Mouse (Mus musculus): ENCODE results near the gene Galnt4. TPM values are rescaled to one million over a fixed set of nuclear protein-coding genes. Genes with fewer than 3 reads are reported as not detected.
A peak's percentile ranks its signal among the peaks of the same experiment; 100 is the strongest.

Gene Galnt4
- polyA plus RNA-seq, 1 experiment from 2014 or later = 3.2 TPM

- no peak overlapping the region for H3K9ac ChIP-seq (replicated peaks; ENCODE audit: low read depth, low read length)
- no peaks in the 10 kb centered on the region for H3K9me3 ChIP-seq (ENCODE audit: control insufficient read depth, low read length)
- peak; percentile 47 for ATAC-seq
- H3K36me3 ChIP-seq (ENCODE audit: control insufficient read depth, insufficient read depth) = no peaks in the 10 kb centered on the region
- H3K4me2 ChIP-seq (ENCODE audit: low read length) = peak overlapping the region; percentile 25; the same call in 1 of the 2 replicates
- no peak overlapping the region for H3K4me3 ChIP-seq (replicated peaks; ENCODE audit: low read length)
- WGBS = 68% methylated on average over 6 of the region's 6 CpGs
- H3K4me1 ChIP-seq (replicated peaks; ENCODE audit: control insufficient read depth, insufficient read depth, low read length) = no peaks in the 10 kb centered on the region
- H3K27ac ChIP-seq (ENCODE audit: low read length) = no peak overlapping the region
- no peaks in the 10 kb centered on the region for H3K27me3 ChIP-seq (replicated peaks; ENCODE audit: control insufficient read depth, insufficient read depth, low read length)
Measured at GRCm38 (mm10) chr10:99085240-99085587, 22.7 kb upstream of the Galnt4 start.

- 60% methylated on average over 6 of the region's 6 CpGs for WGBS
- H3K27ac ChIP-seq (ENCODE audit: low read length) = no peak overlapping the region
- no peaks in the 10 kb centered on the region for H3K4me1 ChIP-seq (replicated peaks; ENCODE audit: control insufficient read depth, insufficient read depth, low read length)
- no peak overlapping the region for H3K4me3 ChIP-seq (replicated peaks; ENCODE audit: low read length)
- no peaks in the 10 kb centered on the region for H3K9me3 ChIP-seq (ENCODE audit: control insufficient read depth, low read length)
- ATAC-seq = no peak
- no peak overlapping the region for H3K4me2 ChIP-seq (ENCODE audit: low read length)
- no peaks in the 10 kb centered on the region for H3K27me3 ChIP-seq (replicated peaks; ENCODE audit: control insufficient read depth, insufficient read depth, low read length)
- no peak overlapping the region for H3K9ac ChIP-seq (replicated peaks; ENCODE audit: low read depth, low read length)
- no peaks in the 10 kb centered on the region for H3K36me3 ChIP-seq (ENCODE audit: control insufficient read depth, insufficient read depth)
Measured at GRCm38 (mm10) chr10:99086029-99086428, 21.9 kb upstream of the Galnt4 start.

DNA sequence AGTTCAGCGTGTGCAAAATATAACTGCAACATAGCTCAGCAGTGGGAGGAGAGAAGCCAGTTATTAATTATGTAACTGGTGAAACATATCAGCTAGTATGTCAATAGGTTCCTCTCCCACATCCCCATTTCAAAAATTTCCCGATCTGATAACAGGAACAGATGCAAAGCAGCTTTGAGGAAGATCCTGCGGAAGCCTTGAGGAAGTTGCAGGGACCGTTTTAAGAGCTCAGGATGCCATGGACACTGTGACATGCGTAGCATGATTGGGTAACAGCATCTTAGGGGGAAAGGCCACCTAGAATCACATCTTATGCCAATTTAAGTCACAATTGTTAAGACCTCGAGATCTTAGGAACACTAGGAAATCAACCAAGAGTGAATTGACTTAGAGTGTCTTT lies 18.1 kb upstream of the Galnt4 start:
- no peak for ATAC-seq
- Histone ChIP-seq H3K4me1 (replicated peaks; ENCODE audit: control insufficient read depth, insufficient read depth, low read length) (no peaks in the 10 kb centered on the region), H3K4me2 (ENCODE audit: low read length) (no peak overlapping the region), H3K27ac (ENCODE audit: low read length) (no peak overlapping the region), H3K36me3 (ENCODE audit: control insufficient read depth, insufficient read depth) (no peaks in the 10 kb centered on the region), H3K4me3 (replicated peaks; ENCODE audit: low read length) (no peak overlapping the region), H3K9ac (replicated peaks; ENCODE audit: low read depth, low read length) (no peak overlapping the region), H3K9me3 (ENCODE audit: control insufficient read depth, low read length) (no peaks in the 10 kb centered on the region), H3K27me3 (replicated peaks; ENCODE audit: control insufficient read depth, insufficient read depth, low read length) (no peaks in the 10 kb centered on the region)
- 81% methylated on average over 6 of the region's 6 CpGs for WGBS

GRCm38 (mm10) chr10:99093364-99093763 lies 14.6 kb upstream of the Galnt4 start:
- H3K4me3 ChIP-seq (replicated peaks; ENCODE audit: low read length) = no peak overlapping the region
- H3K4me2 ChIP-seq (ENCODE audit: low read length) = no peak overlapping the region
- H3K27ac ChIP-seq (ENCODE audit: low read length) = no peak overlapping the region
- no peaks in the 10 kb centered on the region for H3K27me3 ChIP-seq (replicated peaks; ENCODE audit: control insufficient read depth, insufficient read depth, low read length)
- no peak for ATAC-seq
- no peaks in the 10 kb centered on the region for H3K9me3 ChIP-seq (ENCODE audit: control insufficient read depth, low read length)
- no peaks in the 10 kb centered on the region for H3K4me1 ChIP-seq (replicated peaks; ENCODE audit: control insufficient read depth, insufficient read depth, low read length)
- 89% methylated on average over 2 of the region's 2 CpGs for WGBS
- H3K36me3 ChIP-seq (ENCODE audit: control insufficient read depth, insufficient read depth) = no peaks in the 10 kb centered on the region
- H3K9ac ChIP-seq (replicated peaks; ENCODE audit: low read depth, low read length) = no peak overlapping the region

GRCm38 (mm10) chr10:99095114-99095513 lies 12.8 kb upstream of the Galnt4 start:
- WGBS = 74% methylated on average over 2 of the region's 2 CpGs
- Histone ChIP-seq H3K27ac (ENCODE audit: low read length) (no peak overlapping the region), H3K4me1 (replicated peaks; ENCODE audit: control insufficient read depth, insufficient read depth, low read length) (no peaks in the 10 kb centered on the region), H3K4me2 (ENCODE audit: low read length) (no peak overlapping the region), H3K36me3 (ENCODE audit: control insufficient read depth, insufficient read depth) (no peaks in the 10 kb centered on the region), H3K9ac (replicated peaks; ENCODE audit: low read depth, low read length) (no peak overlapping the region), H3K9me3 (ENCODE audit: control insufficient read depth, low read length) (no peaks in the 10 kb centered on the region), H3K4me3 (replicated peaks; ENCODE audit: low read length) (no peak overlapping the region), H3K27me3 (replicated peaks; ENCODE audit: control insufficient read depth, insufficient read depth, low read length) (no peaks in the 10 kb centered on the region)
- no peak for ATAC-seq

DNA sequence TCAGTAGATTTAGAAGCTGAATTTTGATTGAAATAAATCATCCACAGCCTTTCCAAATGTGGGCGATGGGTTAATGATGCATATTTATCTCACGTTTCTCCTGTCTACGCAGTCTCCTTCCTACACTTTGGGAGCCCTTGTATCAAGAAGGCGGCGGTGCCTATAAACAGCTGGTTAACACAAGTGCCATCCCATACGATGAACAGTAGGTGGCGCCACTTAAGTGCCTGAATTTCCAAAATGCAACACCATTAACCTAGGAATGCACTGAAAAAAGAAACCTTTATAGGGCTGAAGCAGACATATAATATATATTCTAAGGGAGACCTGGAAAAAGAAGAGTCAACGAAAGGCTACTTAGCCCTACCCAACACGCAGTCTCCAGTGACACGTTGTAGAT lies 10.6 kb upstream of the Galnt4 start:
- Histone ChIP-seq H3K27ac (ENCODE audit: low read length) (no peak overlapping the region), H3K36me3 (ENCODE audit: control insufficient read depth, insufficient read depth) (no peaks in the 10 kb centered on the region), H3K9ac (replicated peaks; ENCODE audit: low read depth, low read length) (no peak overlapping the region), H3K4me1 (replicated peaks; ENCODE audit: control insufficient read depth, insufficient read depth, low read length) (no peaks in the 10 kb centered on the region), H3K4me3 (replicated peaks; ENCODE audit: low read length) (no peak overlapping the region), H3K9me3 (ENCODE audit: control insufficient read depth, low read length) (no peaks in the 10 kb centered on the region), H3K27me3 (replicated peaks; ENCODE audit: control insufficient read depth, insufficient read depth, low read length) (no peaks in the 10 kb centered on the region), H3K4me2 (ENCODE audit: low read length) (no peak overlapping the region)
- ATAC-seq = no peak; the same call in 1 of the 2 replicates
- 75% methylated on average over 10 of the region's 10 CpGs for WGBS

GRCm38 (mm10) chr10:99105522-99105921 lies 2.4 kb upstream of the Galnt4 start:
- Histone ChIP-seq H3K27ac (ENCODE audit: low read length) (no peak overlapping the region), H3K4me3 (replicated peaks; ENCODE audit: low read length) (no peak overlapping the region), H3K9ac (replicated peaks; ENCODE audit: low read depth, low read length) (no peak overlapping the region), H3K4me2 (ENCODE audit: low read length) (0 out of 2 replicates have a peak overlapping the region, but pooled peaks have one; percentile 7), H3K27me3 (replicated peaks; ENCODE audit: control insufficient read depth, insufficient read depth, low read length) (no peaks in the 10 kb centered on the region), H3K4me1 (replicated peaks; ENCODE audit: control insufficient read depth, insufficient read depth, low read length) (peaks cover 24% of the 10 kb centered on the region), H3K36me3 (ENCODE audit: control insufficient read depth, insufficient read depth) (peaks cover 11% of the 10 kb centered on the region; the same call in 1 of the 2 replicates), H3K9me3 (ENCODE audit: control insufficient read depth, low read length) (no peaks in the 10 kb centered on the region)
- 82% methylated on average over 3 of the region's 3 CpGs for WGBS
- ATAC-seq = no peak

- Histone ChIP-seq H3K4me3 (replicated peaks; ENCODE audit: low read length) (peak overlapping the region; percentile 96), H3K4me2 (ENCODE audit: low read length) (peak overlapping the region; percentile 49), H3K27ac (ENCODE audit: low read length) (no peak overlapping the region; the same call in 1 of the 2 replicates), H3K36me3 (ENCODE audit: control insufficient read depth, insufficient read depth) (peaks cover 11% of the 10 kb centered on the region; the same call in 1 of the 2 replicates), H3K27me3 (replicated peaks; ENCODE audit: control insufficient read depth, insufficient read depth, low read length) (no peaks in the 10 kb centered on the region), H3K9me3 (ENCODE audit: control insufficient read depth, low read length) (no peaks in the 10 kb centered on the region), H3K9ac (replicated peaks; ENCODE audit: low read depth, low read length) (peak overlapping the region; percentile 98), H3K4me1 (replicated peaks; ENCODE audit: control insufficient read depth, insufficient read depth, low read length) (peaks cover 30% of the 10 kb centered on the region)
- ATAC-seq = no peak
- 18% methylated on average over 8 of the region's 8 CpGs for WGBS
Measured at GRCm38 (mm10) chr10:99106311-99106702, 1.7 kb upstream of the Galnt4 start.

GRCm38 (mm10) chr10:99106703-99107631 lies 992 bp upstream of the Galnt4 start, which contains the start of gene Poc1b:
TSS of gene Poc1b (plus strand) at chr10:99107036.
- Histone ChIP-seq H3K4me3 (replicated peaks; ENCODE audit: low read length) (peak within 1 kb of the TSS; percentile 96), H3K27me3 (replicated peaks; ENCODE audit: control insufficient read depth, insufficient read depth, low read length) (no peaks in the 10 kb centered on the region), H3K9ac (replicated peaks; ENCODE audit: low read depth, low read length) (peak within 1 kb of the TSS; percentile 98), H3K9me3 (ENCODE audit: control insufficient read depth, low read length) (no peaks in the 10 kb centered on the region), H3K27ac (ENCODE audit: low read length) (peak within 1 kb of the TSS; percentile 96), H3K4me1 (replicated peaks; ENCODE audit: control insufficient read depth, insufficient read depth, low read length) (peaks cover 34% of the 10 kb centered on the region), H3K36me3 (ENCODE audit: control insufficient read depth, insufficient read depth) (peaks cover 11% of the 10 kb centered on the region; the same call in 1 of the 2 replicates), H3K4me2 (ENCODE audit: low read length) (peak within 1 kb of the TSS; percentile 83)
- peak; percentile 97 for ATAC-seq
- WGBS = under 1% methylated on average over 106 of the region's 106 CpGs

Measured in forebrain, embryonic 16.5 days (tissue).